Mouse (Mus musculus): ENCODE measurements around the gene Abca6.

Gene Abca6

GRCm38 (mm10) chr11:110251534-110251933, at the start of gene Abca6:
Gene Abca6, minus strand, starts transcription at chr11:110251776.
- DNase-seq (ENCODE audit: low spot score), result peak; percentile 47

DNA sequence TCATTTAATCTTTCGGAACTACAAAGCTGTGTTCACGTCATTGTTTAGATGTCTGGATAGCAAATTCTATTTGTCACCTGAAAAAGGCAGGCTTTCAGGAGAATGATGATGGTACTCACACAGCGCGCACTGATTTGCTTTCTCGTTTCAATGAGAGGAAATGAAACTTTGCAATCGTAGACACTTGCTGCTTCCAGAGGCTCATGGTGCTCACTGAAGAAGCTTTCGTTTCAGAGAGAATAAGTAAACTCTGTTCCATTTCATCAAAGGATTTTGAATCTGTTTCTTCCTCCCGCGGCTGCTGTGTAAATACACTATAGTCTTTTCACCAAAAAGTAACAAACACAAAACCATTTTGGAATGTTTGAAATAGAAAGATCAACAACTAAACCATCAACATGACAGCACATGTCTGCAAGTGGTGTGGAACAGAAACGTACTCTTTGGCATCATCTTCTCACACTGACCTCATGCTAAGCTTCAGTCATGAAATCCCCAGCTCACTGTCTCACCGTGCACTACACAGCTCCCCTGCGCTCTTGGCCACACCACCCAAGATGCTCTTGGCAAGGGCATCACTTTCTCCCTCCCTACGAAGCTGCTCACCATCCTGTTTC, 46.4 kb upstream of the Abca6 start:
- DNase-seq (ENCODE audit: low spot score), result no peak

DNA sequence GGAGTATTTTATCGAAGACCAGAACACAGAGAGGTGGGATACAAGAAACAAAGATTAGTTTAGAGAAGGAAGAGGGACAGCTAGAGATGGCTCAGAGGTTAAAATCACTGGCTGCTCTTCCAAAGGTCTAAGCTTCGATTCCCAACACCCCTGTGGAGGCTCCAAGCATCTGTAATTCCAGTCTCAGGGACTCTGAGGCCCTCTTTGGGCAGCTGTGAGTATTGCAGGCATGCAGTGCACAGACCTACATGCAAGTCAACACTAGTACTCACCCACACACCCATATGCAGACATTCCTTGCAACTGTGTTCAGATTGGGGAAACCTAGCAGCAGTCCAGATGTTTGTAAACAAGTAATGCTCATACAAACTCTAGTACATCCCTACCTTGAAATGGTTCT, 39.0 kb upstream of the Abca6 start:
- DNase-seq (ENCODE audit: low spot score), result no peak

GRCm38 (mm10) chr11:110288423-110288822, 36.8 kb upstream of the Abca6 start:
- no peak for DNase-seq (ENCODE audit: low spot score)

- no peak for DNase-seq (ENCODE audit: low spot score)
Observed at GRCm38 (mm10) chr11:110287694-110288093, 36.1 kb upstream of the Abca6 start.

DNA sequence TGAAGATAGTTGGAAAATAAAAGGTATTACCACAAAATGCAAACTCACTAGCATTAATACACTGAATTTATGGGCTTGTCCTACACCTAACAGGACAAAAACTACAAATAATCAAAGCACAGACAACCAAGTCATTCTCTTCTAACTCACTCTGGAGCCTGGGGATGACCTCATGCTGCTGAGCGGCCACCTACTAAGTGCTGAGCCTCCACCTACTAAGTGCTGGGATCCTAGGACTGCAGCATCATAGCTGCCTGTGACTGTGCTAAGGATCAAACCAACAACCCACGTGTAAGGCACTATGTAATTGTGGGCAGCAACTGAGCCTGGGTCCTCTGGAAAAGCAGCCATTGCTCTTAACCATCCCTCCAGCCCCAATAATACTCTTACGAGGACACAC, 34.8 kb upstream of the Abca6 start:
- DNase-seq (ENCODE audit: low spot score), result no peak

- no peak for DNase-seq (ENCODE audit: low spot score)
Observed at GRCm38 (mm10) chr11:110284849-110285248, 33.3 kb upstream of the Abca6 start.

DNA sequence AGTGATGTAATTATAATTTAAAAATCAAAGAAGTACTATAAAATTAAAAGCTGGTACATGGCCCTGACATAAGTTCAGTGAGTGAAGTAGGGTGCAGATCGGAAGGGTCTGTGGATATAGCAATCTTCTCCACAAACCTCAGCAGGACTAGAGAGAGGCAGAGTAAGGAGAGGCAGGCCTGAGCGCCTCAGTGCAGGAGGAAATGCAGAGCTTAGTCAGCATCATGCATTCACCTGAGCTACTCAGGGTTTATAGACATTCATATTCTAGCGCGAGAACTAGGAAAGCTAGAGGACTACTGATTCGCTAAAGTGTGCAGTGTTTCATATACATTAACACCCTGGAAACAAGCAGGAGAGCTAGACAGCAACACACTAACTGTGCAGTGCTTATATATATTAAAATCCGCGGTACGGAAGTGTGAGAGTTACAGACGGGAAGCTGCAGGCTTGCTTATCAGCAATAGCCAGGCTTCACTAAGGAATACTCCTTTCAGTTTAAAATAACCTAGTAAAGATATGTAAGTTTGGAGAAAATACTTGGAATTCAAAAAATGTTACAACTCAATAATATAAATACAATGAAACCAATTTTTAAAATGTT, 32.7 kb upstream of the Abca6 start:
- DNase-seq (ENCODE audit: low spot score), result no peak

- no peak for DNase-seq (ENCODE audit: low spot score)
Observed at GRCm38 (mm10) chr11:110274794-110275193, 23.2 kb upstream of the Abca6 start.

DNA sequence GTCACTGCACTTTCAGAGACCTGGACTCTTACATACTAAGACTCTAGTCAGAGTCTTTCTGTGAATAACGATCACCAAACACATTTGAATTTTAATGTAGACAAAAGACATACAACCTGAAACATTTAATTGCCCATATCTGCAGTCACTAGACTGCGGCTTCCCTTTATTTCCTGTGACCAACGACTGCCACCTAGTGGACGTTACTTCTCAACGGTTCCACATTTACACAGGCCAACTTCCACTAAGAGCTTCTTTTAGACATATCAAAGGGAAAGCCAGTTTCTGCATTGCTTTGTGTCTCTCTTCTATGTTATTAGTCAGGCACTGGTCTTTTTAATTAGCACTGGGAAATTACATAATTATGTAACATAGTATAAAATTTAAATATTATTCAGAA, 20.2 kb upstream of the Abca6 start:
- DNase-seq (ENCODE audit: low spot score), result peak; percentile 58

DNA sequence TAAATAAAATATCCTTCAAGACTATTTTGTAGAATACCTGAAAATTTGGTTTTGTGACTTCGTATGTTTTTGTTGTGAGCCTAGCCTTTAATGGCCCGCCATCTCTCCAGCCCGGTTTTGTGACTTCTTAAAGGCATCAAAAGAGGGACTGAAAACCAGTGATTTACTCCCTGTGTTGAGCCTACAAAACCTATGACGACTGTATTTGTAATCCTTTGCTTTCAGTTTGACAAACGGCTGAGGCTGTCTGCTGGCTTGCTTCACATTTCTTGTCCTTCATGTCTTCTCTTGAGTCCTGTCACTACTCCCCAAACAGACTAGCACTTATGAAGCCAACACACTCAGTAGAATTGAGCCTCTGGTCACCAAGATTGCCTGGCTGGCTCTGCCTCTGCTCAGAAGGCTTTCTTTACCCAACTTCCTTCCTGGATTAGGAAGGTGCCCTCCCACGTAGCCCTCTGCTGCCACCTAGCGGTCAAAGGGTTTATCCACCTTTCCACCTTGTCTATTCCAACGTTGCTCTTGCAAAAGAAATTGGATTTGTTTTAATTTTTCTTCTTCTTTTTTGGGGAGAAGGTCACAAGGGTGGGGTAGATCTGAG, 16.8 kb upstream of the Abca6 start:
- peak; percentile 98 for DNase-seq (ENCODE audit: low spot score)

DNA sequence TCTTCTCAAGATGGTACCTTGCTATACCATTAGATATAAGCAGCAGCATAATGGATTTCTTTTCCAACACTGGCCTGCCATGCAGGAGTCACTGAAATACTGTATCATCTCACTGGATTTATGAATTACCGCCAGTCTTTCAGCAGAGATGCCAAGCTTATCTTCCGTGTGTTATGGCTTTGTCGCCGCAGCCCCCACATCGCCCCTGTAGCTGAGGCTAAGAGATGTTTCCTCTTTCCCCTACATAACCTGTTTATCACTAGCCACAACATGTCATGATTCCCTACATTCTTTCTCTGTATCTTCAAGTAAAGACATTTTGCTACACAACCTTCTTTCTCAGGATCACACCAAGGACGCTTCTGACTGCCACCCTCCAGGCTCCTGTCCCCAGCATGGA, 15.7 kb upstream of the Abca6 start:
- no peak for DNase-seq (ENCODE audit: low spot score)

DNA sequence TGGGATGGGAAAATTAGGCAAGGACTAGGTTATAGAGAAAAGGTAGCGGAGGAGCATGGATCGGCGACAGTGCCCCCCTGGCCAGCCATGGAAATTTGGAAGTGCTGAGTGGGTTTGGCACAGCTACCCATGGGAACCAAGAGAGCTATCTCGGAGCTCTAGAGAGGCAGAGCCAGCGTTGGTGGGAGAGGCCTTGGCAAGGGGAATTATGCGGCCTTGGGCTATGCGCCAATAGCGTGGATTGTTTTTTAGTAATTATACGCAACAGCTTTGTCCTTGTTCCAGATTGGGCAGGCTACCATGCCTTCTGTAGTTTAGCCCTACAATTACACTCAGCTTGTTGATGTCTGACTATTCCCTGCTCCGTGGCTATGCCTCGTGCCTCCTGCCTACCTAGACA, 15.2 kb upstream of the Abca6 start:
- DNase-seq (ENCODE audit: low spot score), result peak; percentile 73

GRCm38 (mm10) chr11:110261867-110262266, 10.3 kb upstream of the Abca6 start:
- DNase-seq (ENCODE audit: low spot score), result no peak

- no peak for DNase-seq (ENCODE audit: low spot score)
Observed at GRCm38 (mm10) chr11:110257911-110258310, 6.3 kb upstream of the Abca6 start.

GRCm38 (mm10) chr11:110257061-110257460, 5.5 kb upstream of the Abca6 start:
- DNase-seq (ENCODE audit: low spot score), result no peak

- DNase-seq (ENCODE audit: low spot score), result no peak
Observed at GRCm38 (mm10) chr11:110252256-110252655, 680 bp upstream of the Abca6 start.

DNA sequence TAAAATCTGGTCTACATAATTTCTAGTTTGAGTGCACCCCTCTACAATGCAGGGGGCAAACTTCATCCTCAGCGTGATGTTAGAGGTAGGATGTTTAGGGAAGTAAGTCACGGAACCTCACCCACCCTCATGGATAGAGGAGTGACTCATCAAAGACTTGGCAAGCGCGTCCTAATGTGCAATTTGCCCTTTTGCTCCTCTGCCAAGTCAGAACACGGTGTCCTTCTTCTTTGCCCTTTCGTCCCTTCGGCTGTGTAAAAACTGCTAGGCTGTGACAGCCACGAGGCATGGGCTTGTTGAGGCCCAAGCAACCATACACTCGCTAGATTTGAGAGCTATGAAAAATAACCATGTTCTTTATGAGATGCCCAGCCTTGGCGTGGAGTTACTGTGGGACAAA, 6.8 kb downstream of the Abca6 start:
- DNase-seq (ENCODE audit: low spot score), result no peak

GRCm38 (mm10) chr11:110237466-110237865, 14.1 kb downstream of the Abca6 start:
- no peak for DNase-seq (ENCODE audit: low spot score)

GRCm38 (mm10) chr11:110232975-110233374, 18.6 kb downstream of the Abca6 start:
- no peak for DNase-seq (ENCODE audit: low spot score)

- DNase-seq (ENCODE audit: low spot score), result no peak
Observed at GRCm38 (mm10) chr11:110217118-110217517, 34.5 kb downstream of the Abca6 start.

DNA sequence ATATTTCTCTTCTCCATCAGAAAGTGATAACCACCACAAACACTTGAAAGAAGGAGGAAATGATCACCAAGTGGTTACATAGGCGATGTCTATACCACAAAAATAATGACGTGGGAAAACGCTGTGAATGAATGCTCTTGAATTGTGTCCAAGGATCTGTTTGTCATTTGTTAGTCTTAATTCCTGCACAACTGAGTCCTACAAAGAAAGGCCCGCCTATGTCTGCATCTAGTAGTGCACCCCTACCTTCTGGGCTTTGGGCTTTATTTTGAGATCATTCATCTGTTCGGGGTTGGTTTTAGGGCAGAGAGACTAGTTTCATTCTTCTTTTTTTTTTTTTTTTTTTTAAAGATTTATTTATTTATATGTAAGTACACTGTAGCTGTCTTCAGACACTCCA, 47.6 kb downstream of the Abca6 start:
- no peak for DNase-seq (ENCODE audit: low spot score)

DNA sequence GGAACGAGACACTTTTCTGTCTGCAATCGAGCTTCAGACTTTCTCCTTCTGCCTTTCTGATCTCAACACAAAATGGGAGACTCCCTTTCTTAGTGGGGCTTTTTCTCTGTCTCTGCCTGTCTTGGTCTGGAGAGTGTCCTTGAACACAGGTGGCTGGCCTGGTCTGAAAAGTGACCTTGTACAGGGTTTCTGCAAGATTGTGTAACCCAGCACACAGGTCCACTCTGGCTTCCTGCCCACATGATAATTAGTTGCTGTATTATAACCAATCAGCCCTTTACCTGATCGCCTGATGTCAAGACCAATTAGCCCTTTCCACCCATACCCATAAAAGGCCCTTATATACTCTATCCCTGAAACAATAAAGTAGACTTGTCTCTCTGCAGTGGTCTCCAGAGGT, 52.7 kb downstream of the Abca6 start:
- no peak for DNase-seq (ENCODE audit: low spot score)
